ENCODE assay signal across 16 mouse cellular contexts in genomic region chr13:71362311-71362710, GRCm38 (mm10).
"Had no signal": no experiment of that assay in that cellular context is flagged by ENCODE, and none has a peak within 500 bp of the region (broad histone marks: within the 10 kb centered on the region; RNA-seq: fewer than 3 reads in every experiment).

No protein-coding gene starts in this region.

- ATAC-seq: intestine, postnatal 0 days; lung, postnatal 0 days had no signal

- H3K4me2 ChIP-seq: liver, embryonic 11.5 days; liver, embryonic 15.5 days; neural tube, embryonic 13.5 days; stomach, embryonic 15.5 days had no signal

- H3K4me3 ChIP-seq: left cerebral cortex, adult 2 months; limb, embryonic 10.5 days; liver, embryonic 15.5 days; neural tube, embryonic 13.5 days; stomach, embryonic 15.5 days had no signal

- H3K4me1 ChIP-seq: limb, embryonic 10.5 days; liver, embryonic 15.5 days; neural tube, embryonic 13.5 days; stomach, embryonic 15.5 days had no signal

- H3K27ac ChIP-seq: left cerebral cortex, adult 2 months; limb, embryonic 10.5 days; liver, embryonic 15.5 days; neural tube, embryonic 13.5 days; stomach, embryonic 15.5 days had no signal

- DNase-seq: kidney, adult 8-10 months; kidney, postnatal 10 days; kidney, postnatal 4 days; lung, adult 2 months; lung, postnatal 36 days; midbrain, embryonic 14.5 days; thymus, adult 18-20 months; thymus, postnatal 14 days had no signal

- H3K27me3 ChIP-seq: liver, embryonic 15.5 days; neural tube, embryonic 13.5 days; stomach, embryonic 15.5 days had no signal

- H3K36me3 ChIP-seq: limb, embryonic 10.5 days; liver, embryonic 15.5 days; neural tube, embryonic 13.5 days; stomach, embryonic 15.5 days had no signal

- H3K9me3 ChIP-seq: limb, embryonic 10.5 days; liver, embryonic 15.5 days; neural tube, embryonic 13.5 days; stomach, embryonic 15.5 days had no signal

- H3K9ac ChIP-seq: liver, embryonic 15.5 days; neural tube, embryonic 13.5 days; stomach, embryonic 15.5 days had no signal
